ENCODE assay signal across 8 mouse cellular contexts in the genomic region with DNA sequence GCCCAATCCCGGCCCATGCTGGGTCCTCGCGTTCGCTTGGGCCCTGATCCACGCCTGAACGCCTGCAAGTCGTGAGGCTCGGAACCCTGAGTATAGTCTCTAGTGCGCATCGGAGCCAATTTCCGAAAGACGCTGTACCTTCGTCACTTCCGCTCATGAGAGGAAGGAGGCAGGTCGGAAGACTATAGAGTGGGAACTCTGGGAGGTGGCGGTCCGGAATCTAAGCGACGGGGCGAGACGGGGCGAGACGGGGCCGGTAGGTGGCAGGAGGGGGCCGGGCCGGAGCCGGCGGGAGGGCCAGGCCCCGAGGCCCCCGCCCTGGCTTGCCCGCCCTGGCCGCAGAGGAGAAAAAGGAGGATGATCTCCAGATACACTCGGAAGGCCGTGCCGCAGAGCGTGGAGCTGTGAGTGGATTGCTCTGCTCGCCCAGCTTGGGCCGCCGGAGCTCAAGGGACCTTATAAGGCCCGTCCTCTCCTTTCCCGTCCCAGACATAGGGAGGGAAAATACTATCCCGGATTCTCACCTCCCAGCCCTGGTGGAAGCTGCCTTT. TPM values are rescaled to one million over a fixed set of nuclear protein-coding genes. Genes with fewer than 3 reads are reported as not detected.
A peak's percentile ranks its signal among the peaks of the same experiment; 100 is the strongest.
DNase-seq lines count a peak whose midpoint lies in the region; ATAC-seq lines count a peak whose summit lies in the region.

A gene (minus strand): TSS at position 131 of the 551 bp plus-strand sequence.
A gene (plus strand): TSS at position 172 of the 551 bp plus-strand sequence.

- peak; percentile 96 for ATAC-seq in megakaryocyte progenitor cell, adult 5-6 weeks (replicated peaks; ENCODE audit: poor library complexity)

- peak; percentile 94 for DNase-seq in adipocyte (ENCODE audit: low spot score)
- DNase-seq in embryo, embryonic 10 days (ENCODE audit: low spot score) = peak; percentile 99
- DNase-seq in gastrocnemius, postnatal 10 days = peak; percentile 85
- peak; percentile 99 for DNase-seq in induced T-regulatory cell, adult 2 months (ENCODE audit: low read depth)
- DNase-seq in left cerebral cortex, adult 9 months (ENCODE audit: low spot score in 2 of 2) = peak; percentile 75 to 95
- peak; percentile 91 for DNase-seq in right cerebral cortex, postnatal 14 days
- peak; percentile 90 to 92 for DNase-seq in urinary bladder, postnatal 36 days (ENCODE audit: low spot score in 2 of 2)

RNA-seq across cellular contexts. Expression of the first gene that starts in this region (rescaled TPM):
- total RNA-seq in gastrocnemius, postnatal 10 days (2021) = 10 to 100 TPM; 27.1 to 28.8 TPM
- total RNA-seq in megakaryocyte progenitor cell, adult 5-6 weeks (2015) = 44.2 and 45.9 TPM in 2 replicates
- 67.3 and 71.2 TPM in 2 replicates for total RNA-seq in megakaryocyte progenitor cell, adult 5-6 weeks (2017)

RNA-seq across cellular contexts. Expression of the second gene that starts in this region (rescaled TPM):
- 10 to 100 TPM; 17.3 to 22.6 TPM for total RNA-seq in gastrocnemius, postnatal 10 days (2021)
- 21.1 and 30.8 TPM in 2 replicates for total RNA-seq in megakaryocyte progenitor cell, adult 5-6 weeks (2015)
- 21.9 and 26.6 TPM in 2 replicates for total RNA-seq in megakaryocyte progenitor cell, adult 5-6 weeks (2017)

Comparison
In these comparisons a context has a peak if more than half of its experiments do, and no peak if none do; other contexts are left out.
1. Peak in every context shown above with its lines: DNase-seq and ATAC-seq.